Mouse (Mus musculus): ENCODE measurements around the gene Rhoh. TPM values are rescaled to one million over a fixed set of nuclear protein-coding genes. Genes with fewer than 3 reads are reported as not detected.

Gene Rhoh
- polyA plus RNA-seq, 1 experiment from 2014 or later: 1.2 TPM

DNA sequence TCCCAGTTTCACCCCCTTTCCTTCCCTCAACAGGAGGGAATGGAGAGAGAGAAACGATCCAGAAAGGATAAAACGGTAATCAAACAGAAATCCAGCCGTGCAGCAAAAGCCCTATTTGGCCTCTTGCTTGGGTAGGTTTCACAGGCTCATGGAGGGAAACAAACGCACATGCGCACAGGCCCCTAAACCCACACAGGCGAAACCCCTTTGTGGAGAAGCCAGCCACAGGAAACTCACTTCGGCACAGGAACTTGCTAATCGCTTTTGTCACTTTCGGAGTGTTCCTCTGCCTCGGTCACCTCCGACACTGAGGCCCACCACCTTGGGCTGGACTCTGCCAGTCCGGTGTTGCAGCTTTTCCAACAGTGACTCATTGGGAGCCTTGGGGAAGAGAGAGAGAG lies 2.3 kb downstream of the Rhoh start:
- Histone ChIP-seq H3K4me2 (replicated peaks) (no peak overlapping the region), H3K27ac (no peak overlapping the region; the same call in 1 of the 2 replicates), H3K4me3 (replicated peaks) (no peak overlapping the region), H3K27me3 (replicated peaks) (no peaks in the 10 kb centered on the region), H3K9ac (no peak overlapping the region), H3K4me1 (replicated peaks) (no peaks in the 10 kb centered on the region), H3K36me3 (no peaks in the 10 kb centered on the region), H3K9me3 (no peaks in the 10 kb centered on the region)
- no peak for ATAC-seq
- WGBS: 85% methylated on average over 12 of the region's 12 CpGs

DNA sequence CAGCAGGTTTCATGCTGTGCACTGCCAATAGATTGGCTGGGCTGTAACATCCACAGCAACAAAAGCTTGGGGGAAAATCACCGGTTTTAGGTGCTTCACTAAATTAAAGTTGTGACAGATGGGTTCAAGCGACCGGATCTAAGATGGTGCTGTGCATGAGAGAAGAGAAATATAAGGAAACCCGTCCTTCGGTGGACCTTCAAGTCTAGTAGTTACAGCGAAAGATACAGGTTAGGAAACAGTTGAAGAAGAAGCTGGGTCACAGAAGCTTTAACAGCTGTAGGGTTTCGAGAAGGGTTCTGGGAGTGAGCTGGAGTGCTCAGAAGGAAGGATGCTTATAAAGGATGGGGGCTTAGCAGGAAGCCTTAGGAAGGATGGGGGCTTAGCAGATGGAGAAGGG lies 3.5 kb downstream of the Rhoh start:
- Histone ChIP-seq H3K4me2 (replicated peaks) (no peak overlapping the region), H3K27me3 (replicated peaks) (no peaks in the 10 kb centered on the region), H3K36me3 (no peaks in the 10 kb centered on the region), H3K9ac (no peak overlapping the region), H3K4me1 (replicated peaks) (no peaks in the 10 kb centered on the region), H3K27ac (no peak overlapping the region), H3K9me3 (no peaks in the 10 kb centered on the region), H3K4me3 (replicated peaks) (no peak overlapping the region)
- ATAC-seq: no peak
- 91% methylated on average over 7 of the region's 7 CpGs for WGBS

DNA sequence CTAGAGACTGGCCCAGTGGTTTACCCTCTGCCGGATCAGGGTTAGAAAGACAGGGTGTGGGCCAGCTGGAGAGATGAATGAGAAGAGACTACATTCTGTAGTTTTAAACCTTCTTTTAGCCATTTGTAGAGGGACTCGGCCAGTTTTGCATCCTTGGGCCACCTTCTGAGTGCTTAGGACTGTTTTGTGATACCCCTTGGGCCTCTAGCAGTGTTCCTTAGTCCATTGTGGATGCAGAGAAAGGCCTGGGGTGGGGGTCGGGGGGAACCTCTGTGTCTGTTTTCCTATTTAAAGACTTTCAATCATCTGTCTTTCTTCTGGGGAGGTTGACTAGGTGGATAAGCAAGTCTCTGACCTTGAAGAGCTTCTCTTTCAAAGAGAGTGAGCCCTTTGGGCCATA lies 3.9 kb downstream of the Rhoh start:
- Histone ChIP-seq H3K36me3 (no peaks in the 10 kb centered on the region), H3K4me2 (replicated peaks) (no peak overlapping the region), H3K9ac (no peak overlapping the region), H3K4me3 (replicated peaks) (no peak overlapping the region), H3K4me1 (replicated peaks) (no peaks in the 10 kb centered on the region), H3K27me3 (replicated peaks) (no peaks in the 10 kb centered on the region), H3K27ac (no peak overlapping the region), H3K9me3 (no peaks in the 10 kb centered on the region)
- ATAC-seq: no peak
- 75% methylated on average over 3 of the region's 3 CpGs for WGBS

DNA sequence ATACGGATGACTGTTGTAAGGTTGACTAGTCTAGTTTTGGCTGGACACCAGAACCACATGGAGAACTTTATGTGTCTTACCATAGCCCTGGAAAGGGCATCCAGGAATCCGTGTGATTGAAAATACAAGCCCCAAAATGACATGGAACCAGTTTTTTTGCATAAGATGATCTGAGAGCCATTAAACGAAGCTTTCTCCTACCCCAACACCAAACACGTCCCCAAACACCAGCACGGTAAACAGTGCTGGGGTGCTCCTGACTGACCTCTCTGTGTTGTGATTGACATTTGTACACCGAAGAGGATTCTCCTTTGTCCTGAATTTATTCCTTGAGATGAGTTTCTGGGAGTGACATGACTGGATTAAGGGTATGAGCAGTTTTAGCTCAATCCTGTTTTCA lies 5.6 kb downstream of the Rhoh start:
- Histone ChIP-seq H3K27ac (no peak overlapping the region), H3K4me2 (replicated peaks) (no peak overlapping the region), H3K27me3 (replicated peaks) (no peaks in the 10 kb centered on the region), H3K4me3 (replicated peaks) (no peak overlapping the region), H3K9me3 (no peaks in the 10 kb centered on the region), H3K9ac (no peak overlapping the region), H3K36me3 (no peaks in the 10 kb centered on the region), H3K4me1 (replicated peaks) (no peaks in the 10 kb centered on the region)
- WGBS: 89% methylated on average over 6 of the region's 6 CpGs
- ATAC-seq: no peak

- H3K4me1 ChIP-seq (replicated peaks): no peaks in the 10 kb centered on the region
- H3K9ac ChIP-seq: no peak overlapping the region
- H3K4me2 ChIP-seq (replicated peaks): no peak overlapping the region
- no peak for ATAC-seq
- no peaks in the 10 kb centered on the region for H3K9me3 ChIP-seq
- no peaks in the 10 kb centered on the region for H3K27me3 ChIP-seq (replicated peaks)
- H3K27ac ChIP-seq: no peak overlapping the region
- 75% methylated on average over 7 of the region's 7 CpGs for WGBS
- no peak overlapping the region for H3K4me3 ChIP-seq (replicated peaks)
- no peaks in the 10 kb centered on the region for H3K36me3 ChIP-seq
Measured at GRCm38 (mm10) chr5:65867380-65868116, 6.5 kb downstream of the Rhoh start.

DNA sequence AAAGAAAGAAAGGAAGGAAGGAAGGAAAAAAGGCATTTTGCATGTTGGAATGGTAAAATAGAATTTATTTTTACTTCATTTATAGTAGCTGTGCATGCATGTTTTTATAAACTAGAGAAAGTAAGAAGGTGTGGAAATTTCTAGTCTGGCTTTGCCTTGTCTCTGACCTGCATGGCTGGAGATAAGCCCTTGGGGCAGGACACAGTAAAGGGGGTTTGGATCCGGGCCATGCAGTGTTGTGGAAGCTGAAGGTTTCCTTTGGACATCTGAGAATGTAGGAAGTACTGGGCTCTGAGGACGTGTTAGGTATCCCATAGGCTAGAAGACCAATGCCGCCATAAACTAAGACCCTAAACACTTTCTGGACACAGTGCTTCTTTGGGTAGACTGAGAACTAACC lies 7.4 kb downstream of the Rhoh start:
- Histone ChIP-seq H3K27me3 (replicated peaks) (no peaks in the 10 kb centered on the region), H3K9me3 (no peaks in the 10 kb centered on the region), H3K4me3 (replicated peaks) (no peak overlapping the region), H3K36me3 (no peaks in the 10 kb centered on the region), H3K9ac (no peak overlapping the region), H3K27ac (no peak overlapping the region), H3K4me1 (replicated peaks) (no peaks in the 10 kb centered on the region), H3K4me2 (replicated peaks) (no peak overlapping the region)
- ATAC-seq: no peak
- 67% methylated on average over 3 of the region's 3 CpGs for WGBS

DNA sequence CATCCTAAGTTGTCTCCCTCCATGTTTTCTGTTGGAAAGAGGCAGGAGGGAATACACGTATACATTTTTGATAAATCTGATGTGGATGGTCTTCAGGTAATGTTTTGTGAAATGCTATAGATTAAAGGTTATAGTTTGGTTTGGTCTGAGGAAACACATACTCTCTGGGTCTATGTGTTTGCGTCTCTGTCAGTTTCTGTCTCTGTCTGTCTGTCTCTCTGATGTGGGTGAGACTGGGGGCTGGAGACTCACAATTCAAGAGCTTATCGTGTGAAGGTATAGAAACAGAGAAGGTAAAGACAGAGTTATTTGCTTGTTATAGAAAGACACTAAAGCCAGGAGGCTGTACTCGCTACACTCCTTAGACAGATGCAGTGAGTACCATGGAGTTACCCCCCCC lies 8.6 kb downstream of the Rhoh start:
- WGBS: 92% methylated on average over 4 of the region's 4 CpGs
- Histone ChIP-seq H3K4me1 (replicated peaks) (no peaks in the 10 kb centered on the region), H3K9me3 (no peaks in the 10 kb centered on the region), H3K27me3 (replicated peaks) (no peaks in the 10 kb centered on the region), H3K36me3 (no peaks in the 10 kb centered on the region), H3K4me3 (replicated peaks) (no peak overlapping the region), H3K9ac (no peak overlapping the region), H3K4me2 (replicated peaks) (no peak overlapping the region), H3K27ac (no peak overlapping the region)
- ATAC-seq: no peak

DNA sequence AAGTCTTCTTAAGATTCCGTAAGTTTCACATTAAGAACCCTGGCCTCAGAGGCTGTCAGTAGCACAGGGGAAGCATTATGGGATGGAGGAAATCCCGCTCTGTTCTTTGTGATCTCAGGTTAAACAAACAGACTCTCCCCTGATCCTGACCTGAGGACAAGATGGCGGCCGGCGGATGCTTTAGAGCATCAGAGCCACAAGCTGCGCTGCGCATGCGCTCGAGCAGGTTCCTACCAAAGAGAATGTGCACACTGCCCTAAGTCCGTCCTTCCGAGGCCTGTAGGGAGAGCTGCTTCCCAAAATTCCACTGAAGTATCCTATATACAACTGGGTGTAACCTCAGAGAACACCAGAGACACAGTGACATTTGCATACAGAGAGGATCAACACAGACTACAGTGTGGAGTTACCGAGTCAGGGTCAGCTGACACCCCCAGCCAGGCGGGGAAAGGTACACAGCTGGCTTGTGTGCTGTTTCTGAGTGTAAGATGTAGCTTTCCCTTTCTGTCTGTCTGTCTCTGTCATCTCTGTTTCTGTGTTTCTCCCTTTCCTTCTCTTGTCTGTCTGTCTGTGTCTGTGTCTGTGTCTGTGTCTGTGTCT lies 10.4 kb downstream of the Rhoh start:
- H3K27ac ChIP-seq: no peak overlapping the region
- ATAC-seq: no peak
- WGBS: 86% methylated on average over 13 of the region's 13 CpGs

GRCm38 (mm10) chr5:65873212-65873611 lies 12.2 kb downstream of the Rhoh start:
- Histone ChIP-seq H3K9me3 (no peaks in the 10 kb centered on the region), H3K4me2 (replicated peaks) (no peak overlapping the region), H3K4me1 (replicated peaks) (no peaks in the 10 kb centered on the region), H3K27me3 (replicated peaks) (no peaks in the 10 kb centered on the region), H3K36me3 (no peaks in the 10 kb centered on the region), H3K9ac (no peak overlapping the region), H3K4me3 (replicated peaks) (no peak overlapping the region), H3K27ac (no peak overlapping the region)
- 72% methylated on average over 4 of the region's 4 CpGs for WGBS
- no peak for ATAC-seq

More for the DNA sequence above, 10.4 kb downstream of the Rhoh start:
- H3K9ac ChIP-seq: no peak overlapping the region
- no peak overlapping the region for H3K4me2 ChIP-seq (replicated peaks)
- no peaks in the 10 kb centered on the region for H3K36me3 ChIP-seq
- H3K9me3 ChIP-seq: no peaks in the 10 kb centered on the region
- no peaks in the 10 kb centered on the region for H3K27me3 ChIP-seq (replicated peaks)
- no peak overlapping the region for H3K4me3 ChIP-seq (replicated peaks)
- no peaks in the 10 kb centered on the region for H3K4me1 ChIP-seq (replicated peaks)

DNA sequence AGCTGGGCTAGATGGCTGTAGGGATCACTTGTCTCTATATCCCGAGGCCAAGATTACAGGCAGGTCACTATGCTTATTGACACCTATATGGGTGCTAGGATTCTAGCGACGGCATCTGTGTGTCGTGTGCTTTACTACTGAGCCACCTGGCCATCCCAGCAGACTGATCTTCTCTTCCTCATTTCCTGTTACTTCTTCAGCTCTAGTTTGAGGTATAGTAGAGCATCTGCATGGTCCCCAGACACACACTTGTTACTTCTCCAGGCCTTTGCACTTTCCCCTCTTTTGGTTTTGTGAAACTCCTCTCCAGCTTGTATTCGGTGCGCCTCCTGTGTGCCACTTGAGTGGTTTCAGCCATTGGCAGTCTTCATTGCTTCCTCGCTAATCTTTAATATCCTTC lies 14.3 kb downstream of the Rhoh start:
- Histone ChIP-seq H3K9ac (no peak overlapping the region), H3K27me3 (replicated peaks) (no peaks in the 10 kb centered on the region), H3K4me2 (replicated peaks) (no peak overlapping the region), H3K4me1 (replicated peaks) (no peaks in the 10 kb centered on the region), H3K9me3 (no peaks in the 10 kb centered on the region), H3K4me3 (replicated peaks) (no peak overlapping the region), H3K36me3 (no peaks in the 10 kb centered on the region), H3K27ac (no peak overlapping the region)
- ATAC-seq: no peak
- 89% methylated on average over 7 of the region's 7 CpGs for WGBS

DNA sequence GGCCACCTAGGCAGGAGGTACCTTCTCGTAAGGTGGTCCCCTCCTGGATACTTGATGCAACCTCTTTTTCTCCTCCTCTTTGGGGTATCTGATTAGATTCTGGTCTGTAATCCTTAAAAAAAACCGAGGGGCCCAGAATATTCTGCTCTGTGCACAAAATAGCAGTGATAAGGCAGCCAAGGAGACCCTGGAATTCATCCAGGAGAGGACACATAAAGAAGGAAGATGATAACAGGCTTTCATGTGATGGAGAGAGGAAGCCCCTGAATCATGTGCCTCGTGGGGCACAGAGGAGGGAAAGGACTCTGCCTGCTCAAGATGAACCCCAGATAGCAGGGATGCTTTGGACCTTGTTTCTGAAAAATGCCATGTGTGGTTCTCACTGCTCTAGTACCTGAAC lies 17.4 kb downstream of the Rhoh start:
- 66% methylated on average over 3 of the region's 3 CpGs for WGBS
- H3K9ac ChIP-seq: no peak overlapping the region
- no peak overlapping the region for H3K4me2 ChIP-seq (replicated peaks)
- no peaks in the 10 kb centered on the region for H3K9me3 ChIP-seq
- no peak for ATAC-seq
- H3K4me3 ChIP-seq (replicated peaks): no peak overlapping the region
- H3K27ac ChIP-seq: no peak overlapping the region
- no peaks in the 10 kb centered on the region for H3K4me1 ChIP-seq (replicated peaks)
- H3K36me3 ChIP-seq: no peaks in the 10 kb centered on the region
- no peaks in the 10 kb centered on the region for H3K27me3 ChIP-seq (replicated peaks)

DNA sequence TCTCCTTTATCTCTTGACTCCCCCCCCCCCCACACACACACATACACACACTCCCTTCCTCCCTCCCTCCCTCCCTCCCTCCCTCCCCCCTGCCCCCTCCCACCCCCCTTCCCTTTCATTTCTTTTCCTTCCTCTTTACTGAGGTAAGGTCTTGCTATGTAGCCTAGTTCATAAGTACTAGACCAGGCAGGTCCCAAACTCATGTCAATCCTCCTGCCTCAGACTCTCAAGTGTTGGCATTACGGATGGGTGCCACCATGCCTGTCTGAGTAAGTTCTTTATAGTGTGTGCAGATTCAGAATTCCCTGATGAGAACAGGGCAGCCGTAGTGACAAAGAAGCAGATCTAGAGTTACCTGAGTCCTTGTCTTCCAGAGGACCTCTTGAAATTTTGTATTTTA lies 20.2 kb downstream of the Rhoh start:
- no peak overlapping the region for H3K27ac ChIP-seq
- H3K9ac ChIP-seq: no peak overlapping the region
- no peaks in the 10 kb centered on the region for H3K36me3 ChIP-seq
- no peak overlapping the region for H3K4me3 ChIP-seq (replicated peaks)
- H3K27me3 ChIP-seq (replicated peaks): no peaks in the 10 kb centered on the region
- H3K4me1 ChIP-seq (replicated peaks): no peaks in the 10 kb centered on the region
- no peak overlapping the region for H3K4me2 ChIP-seq (replicated peaks)
- no peak for ATAC-seq
- 95% methylated on average over 2 of the region's 2 CpGs for WGBS
- H3K9me3 ChIP-seq: no peaks in the 10 kb centered on the region

Measured in intestine, embryonic 15.5 days (tissue).